Mouse (Mus musculus) G1E (cell line): ENCODE results near the gene Cd276. TPM values are rescaled to one million over a fixed set of nuclear protein-coding genes. Genes with fewer than 3 reads are reported as not detected.
"Not testable (repeated sequence)": the region's sequence is repeated elsewhere in the genome, so short reads cannot be mapped to it uniquely, and the experiment has no call there.

Experiments
- ATAC-seq: 2 replicates; pipeline ENCODE4 v1.8.0; 2016; ENCODE audit warnings: mild to moderate bottlenecking; ENCODE audit not compliant: insufficient number of reproducible peaks, poor library complexity, low FRiP score, severe bottlenecking; ENCODE audit errors: extremely low read depth
- DNase-seq: peaks from one replicate; pipeline ENCODE4 v3.0.0; 2012; ENCODE audit warnings: low spot score
- H3K27me3 ChIP-seq: 2 replicates; pipeline ENCODE4 v1.6.1; 2012; ENCODE audit warnings: mild to moderate bottlenecking, low read length, inconsistent platforms; ENCODE audit not compliant: insufficient read depth
- H3K36me3 ChIP-seq: replicated peaks from 2 replicates; pipeline ENCODE3; 2012; ENCODE audit warnings: mild to moderate bottlenecking, inconsistent platforms
- H3K4me1 ChIP-seq: 2 replicates; pipeline ENCODE4 v1.6.1; 2012; ENCODE audit warnings: low read depth, low read length, inconsistent platforms, mixed read lengths; ENCODE audit not compliant: insufficient read depth
- H3K4me3 ChIP-seq: 2 replicates; pipeline ENCODE4 v1.5.1; 2012; ENCODE audit warnings: low read depth, mild to moderate bottlenecking, inconsistent platforms, low read length, moderate library complexity, mixed read lengths
- H3K9me3 ChIP-seq: replicated peaks from 2 replicates; pipeline ENCODE4 v1.6.1; 2012; ENCODE audit warnings: inconsistent platforms
- CTCF ChIP-seq: IDR thresholded peaks from 2 replicates; pipeline ENCODE4 v1.5.1; 2012; ENCODE audit warnings: low read depth, low read length, inconsistent platforms, mixed read lengths
- GATA1 ChIP-seq: IDR thresholded peaks from 2 replicates; pipeline ENCODE4 v1.6.1; 2012; ENCODE audit warnings: borderline replicate concordance, low read length, inconsistent platforms, mixed read lengths
- GATA2 ChIP-seq: IDR thresholded peaks from 2 replicates; pipeline ENCODE4 v1.6.1; 2012; ENCODE audit warnings: low read depth, low read length, inconsistent platforms, borderline replicate concordance
- POLR2AphosphoS5 ChIP-seq: IDR thresholded peaks from 2 replicates; pipeline ENCODE4 v1.6.1; 2012; ENCODE audit warnings: low read depth, low read length, inconsistent platforms; ENCODE audit not compliant: insufficient replicate concordance
- TAL1 ChIP-seq: conservative IDR thresholded peaks from 2 replicates; pipeline ENCODE4 v1.6.1; 2012; ENCODE audit warnings: low read depth, low read length, inconsistent platforms, mixed read lengths
- polyA plus RNA-seq: library from polyadenylated mRNA; stranded (reverse); fragments of >175 nt; gene quantifications from 2 replicates; pipeline ENCODE4 v1.2.3, GENCODE M21; 2012
- total RNA-seq, 2 experiments: library from RNA; stranded (forward) in 1 of 2; stranded (reverse) in 1 of 2; fragments of 200-1000 nt in 1 of 2; fragments of >200 nt in 1 of 2; fragmentation: Nextera tagmentation in 1 of 2; gene quantifications; 2 replicates each; pipeline ENCODE4 v1.2.3; 2014 to 2017

Gene Cd276
- total and polyA plus RNA-seq, 3 experiments: 0.16 to 0.38 (median 0.28) TPM

DNA sequence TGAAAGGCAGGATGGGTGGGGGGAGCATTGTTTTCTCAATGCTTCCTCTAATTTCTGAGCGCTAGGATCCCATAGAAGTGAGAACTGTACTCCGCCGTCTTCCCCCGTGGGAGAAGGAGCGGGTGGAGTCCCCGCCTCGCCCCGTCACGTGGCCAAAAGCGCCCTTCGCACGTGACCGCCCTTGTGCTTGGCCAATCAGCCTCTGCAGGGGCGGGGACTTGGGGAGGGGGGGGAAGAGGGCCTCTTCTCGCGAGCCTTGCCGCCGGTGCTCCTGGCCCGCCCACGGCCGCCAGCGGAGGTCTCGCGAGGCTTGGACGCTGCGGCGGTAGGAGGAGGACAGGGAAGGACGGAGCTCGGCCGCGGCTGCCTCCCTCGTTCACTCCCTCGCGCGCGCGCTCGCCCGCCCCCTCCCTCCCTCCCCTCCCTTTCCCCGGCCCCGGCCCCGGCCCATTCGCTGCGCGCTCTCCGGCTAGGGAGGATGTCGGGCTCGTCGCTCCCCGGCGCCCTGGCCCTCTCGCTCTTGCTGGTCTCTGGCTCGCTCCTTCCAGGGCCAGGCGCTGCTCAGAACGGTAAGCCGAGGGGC lies 26.8 kb upstream of the Cd276 start, which contains the start of gene Nptn:
Gene Nptn, plus strand, starts transcription at position 283 of the 583 bp plus-strand sequence.
- H3K4me3 ChIP-seq: peak within 1 kb of the TSS; percentile 83
- TF ChIP-seq CTCF (no peak), GATA2 (no peak), TAL1 (no peak), POLR2AphosphoS5 (no peak), GATA1 (no peak)
- no peaks in the 10 kb centered on the region for H3K36me3 ChIP-seq
- peaks cover 27% of the 10 kb centered on the region for H3K4me1 ChIP-seq
- no peaks in the 10 kb centered on the region for H3K9me3 ChIP-seq
- DNase-seq (peak; percentile 86), ATAC-seq (peak; percentile 79)
- H3K27me3 ChIP-seq: no peaks in the 10 kb centered on the region

DNA sequence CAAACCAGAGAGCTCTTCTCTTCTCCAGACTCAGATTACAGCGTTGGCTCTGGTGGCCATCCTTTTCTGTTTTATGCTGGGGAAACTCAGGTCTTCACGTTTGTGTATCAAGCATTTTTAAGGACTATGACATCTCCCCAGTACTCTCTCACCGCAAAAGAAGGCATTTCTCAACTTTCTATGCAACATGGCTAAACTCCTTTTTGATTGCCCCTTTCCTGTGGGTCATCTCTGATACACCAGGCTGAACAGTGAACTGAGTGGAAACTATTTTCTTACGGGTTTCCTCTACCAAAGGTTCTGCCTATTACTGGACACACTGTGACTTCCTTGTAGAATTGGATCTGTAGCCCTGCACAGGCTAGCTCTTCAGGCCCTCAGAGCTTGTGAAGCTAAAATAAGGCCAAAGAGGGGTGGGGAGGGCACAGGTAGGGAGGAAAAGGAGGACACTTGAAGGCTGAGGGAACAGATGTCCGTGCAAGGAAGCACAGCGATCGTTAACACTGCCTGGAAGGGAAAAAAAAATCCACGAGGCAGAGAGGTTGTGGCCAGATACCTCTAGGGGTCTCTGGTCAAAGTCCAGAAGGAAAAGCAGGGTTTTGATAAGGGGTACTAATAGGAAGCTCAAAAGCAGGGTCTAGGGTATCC lies 26.2 kb upstream of the Cd276 start:
- H3K36me3 ChIP-seq: no peaks in the 10 kb centered on the region
- no peaks in the 10 kb centered on the region for H3K27me3 ChIP-seq
- TF ChIP-seq TAL1 (no peak), CTCF (no peak)
- H3K4me3 ChIP-seq: peak overlapping the region; percentile 83; the same call in 1 of the 2 replicates
- ATAC-seq (no peak), DNase-seq (no peak)
- peaks cover 25% of the 10 kb centered on the region for H3K4me1 ChIP-seq
- no peaks in the 10 kb centered on the region for H3K9me3 ChIP-seq

DNA sequence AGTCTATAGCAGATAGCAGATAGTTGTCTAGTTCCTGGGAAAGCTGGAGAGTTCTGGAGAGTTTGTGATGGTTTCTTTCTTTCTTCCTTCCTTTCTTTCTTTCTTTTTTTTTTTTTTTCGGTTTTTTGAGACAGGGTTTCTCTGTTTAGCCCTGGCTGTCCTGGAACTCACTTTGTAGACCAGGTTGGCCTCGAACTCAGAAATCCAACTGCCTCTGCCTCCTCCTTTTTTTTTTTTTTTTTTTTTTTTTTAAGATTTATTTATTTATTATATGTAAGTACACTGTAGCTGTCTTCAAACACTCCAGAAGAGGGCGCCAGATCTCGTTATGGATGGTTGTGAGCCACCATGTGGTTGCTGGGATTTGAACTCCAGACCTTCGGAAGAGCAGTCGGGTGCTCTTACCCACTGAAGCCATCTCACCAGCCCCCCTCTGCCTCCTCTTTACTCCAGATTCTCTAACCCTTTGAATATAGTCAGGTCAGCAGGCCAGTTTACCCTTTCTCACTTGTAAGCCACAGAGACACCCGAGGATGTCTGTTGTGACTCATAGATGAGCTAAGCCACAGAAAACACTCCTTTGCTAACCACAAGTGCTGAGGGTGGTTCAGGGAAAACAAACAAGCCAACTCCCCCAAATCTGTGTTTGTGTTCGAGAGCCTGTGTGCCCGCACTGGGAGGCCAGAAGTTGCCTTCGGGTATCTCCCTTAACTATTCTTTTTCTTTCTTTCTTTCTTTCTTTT lies 25.4 kb upstream of the Cd276 start:
- not testable (repeated sequence) for H3K4me3 ChIP-seq, ATAC-seq, H3K9me3 ChIP-seq, H3K27me3 ChIP-seq, DNase-seq, H3K36me3 ChIP-seq
- H3K4me1 ChIP-seq: peaks cover 25% of the 10 kb centered on the region

DNA sequence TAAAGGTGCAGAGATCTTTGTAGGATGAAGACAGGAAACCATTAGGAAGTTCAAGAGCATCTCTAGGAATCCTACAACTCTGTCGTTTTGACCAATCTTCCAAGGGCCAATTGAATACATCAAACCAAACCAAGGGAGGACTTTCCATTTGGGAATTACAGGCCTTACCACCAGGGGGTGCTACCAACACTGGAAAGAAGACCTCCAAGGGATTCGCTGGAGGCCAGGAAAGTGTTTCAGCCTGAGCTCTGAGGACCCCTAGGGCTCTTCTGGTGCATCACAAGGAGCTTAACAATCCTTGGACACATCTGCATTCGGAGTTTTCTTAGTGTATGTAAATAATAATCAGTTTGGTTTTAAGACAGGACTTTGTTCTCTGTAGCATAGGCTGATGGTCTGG lies 23.4 kb upstream of the Cd276 start:
- H3K4me1 ChIP-seq: peaks cover 17% of the 10 kb centered on the region
- H3K9me3 ChIP-seq: no peaks in the 10 kb centered on the region
- no peak overlapping the region for H3K4me3 ChIP-seq
- no peak for ATAC-seq
- no peak for TF ChIP-seq GATA2
- peak; percentile 70 for TF ChIP-seq CTCF
- TF ChIP-seq TAL1: no peak
- TF ChIP-seq GATA1: no peak
- no peak for TF ChIP-seq POLR2AphosphoS5
- peaks cover 6% of the 10 kb centered on the region for H3K27me3 ChIP-seq
- DNase-seq: peak; percentile 55
- H3K36me3 ChIP-seq: no peaks in the 10 kb centered on the region

DNA sequence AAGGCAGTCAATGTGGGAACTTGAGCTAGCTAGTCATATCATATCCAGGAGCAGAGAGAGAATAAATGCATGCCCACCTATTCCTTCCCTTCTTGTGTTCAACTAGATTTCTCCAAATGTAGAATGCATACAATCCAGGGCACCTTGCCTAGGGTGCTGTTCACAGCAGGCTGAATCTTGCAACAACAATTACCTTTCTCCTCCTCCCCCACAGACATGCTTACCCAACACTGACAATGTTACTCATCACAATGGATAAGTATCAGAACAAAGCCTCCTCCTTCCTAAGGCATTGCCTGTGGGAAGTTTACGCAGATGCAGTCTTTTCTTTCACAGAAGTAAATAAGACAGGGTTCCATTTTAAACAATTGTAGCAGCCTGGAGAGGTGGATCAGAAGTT lies 15.8 kb upstream of the Cd276 start:
- ATAC-seq (no peak), DNase-seq (no peak)
- H3K4me3 ChIP-seq: no peak overlapping the region
- TF ChIP-seq GATA1: no peak
- no peak for TF ChIP-seq CTCF
- no peak for TF ChIP-seq GATA2
- TF ChIP-seq TAL1: no peak
- no peak for TF ChIP-seq POLR2AphosphoS5
- H3K4me1 ChIP-seq: peaks cover 6% of the 10 kb centered on the region; the same call in 1 of the 2 replicates
- H3K36me3 ChIP-seq: no peaks in the 10 kb centered on the region
- H3K9me3 ChIP-seq: no peaks in the 10 kb centered on the region
- H3K27me3 ChIP-seq: peaks cover 23% of the 10 kb centered on the region

DNA sequence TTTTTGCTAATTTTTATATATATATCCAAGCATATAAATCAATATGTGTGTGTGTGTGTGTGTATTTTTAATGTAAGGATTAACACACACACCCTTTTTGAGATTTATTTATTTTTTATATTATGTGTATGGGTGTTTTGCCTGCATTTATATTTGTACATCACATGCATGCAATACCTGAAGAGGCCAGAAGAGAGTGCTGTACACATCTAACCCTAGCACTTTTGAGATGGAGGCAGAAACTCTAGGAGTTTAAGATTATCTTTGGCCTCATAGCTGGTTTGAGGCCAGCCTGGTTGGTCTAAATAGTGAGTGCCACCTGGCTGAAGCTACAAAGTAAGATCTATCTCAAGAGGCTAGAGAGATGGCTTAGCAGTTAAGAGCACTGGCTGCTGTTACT lies 12.4 kb upstream of the Cd276 start:
- TF ChIP-seq CTCF: 0 out of 2 replicates have a peak, but pooled peaks have one; percentile 14
- TF ChIP-seq TAL1: no peak
- H3K27me3 ChIP-seq: peaks cover 34% of the 10 kb centered on the region
- no peaks in the 10 kb centered on the region for H3K9me3 ChIP-seq
- DNase-seq (no peak), ATAC-seq (no peak)
- peaks cover 6% of the 10 kb centered on the region; the same call in 1 of the 2 replicates for H3K4me1 ChIP-seq
- no peak overlapping the region for H3K4me3 ChIP-seq
- H3K36me3 ChIP-seq: no peaks in the 10 kb centered on the region

DNA sequence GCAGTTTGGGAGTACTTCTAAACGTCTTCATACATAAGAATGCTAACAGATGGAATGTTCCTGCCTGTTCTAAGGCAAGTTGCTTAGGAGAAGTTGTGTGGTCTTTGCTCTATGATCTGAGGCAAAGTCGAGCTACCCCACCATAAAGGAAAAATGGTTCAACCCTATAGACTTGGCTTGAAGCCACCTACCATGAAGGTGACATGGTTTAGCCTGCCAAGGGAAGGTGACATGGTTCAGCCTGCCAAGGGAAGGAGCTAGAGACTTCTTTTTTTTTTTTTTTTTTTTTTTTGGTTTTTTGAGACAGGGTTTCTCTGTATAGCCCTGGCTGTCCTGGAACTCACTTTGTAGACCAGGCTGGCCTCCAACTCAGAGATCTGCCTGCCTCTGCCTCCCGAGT lies 10.7 kb upstream of the Cd276 start:
- not testable (repeated sequence) for H3K4me3 ChIP-seq, H3K36me3 ChIP-seq, ATAC-seq, H3K4me1 ChIP-seq, H3K9me3 ChIP-seq, DNase-seq
- peaks cover 36% of the 10 kb centered on the region for H3K27me3 ChIP-seq
